Mouse (Mus musculus): Measurements from ENCODE around the gene Gpr6.

The Gpr6 gene

DNA sequence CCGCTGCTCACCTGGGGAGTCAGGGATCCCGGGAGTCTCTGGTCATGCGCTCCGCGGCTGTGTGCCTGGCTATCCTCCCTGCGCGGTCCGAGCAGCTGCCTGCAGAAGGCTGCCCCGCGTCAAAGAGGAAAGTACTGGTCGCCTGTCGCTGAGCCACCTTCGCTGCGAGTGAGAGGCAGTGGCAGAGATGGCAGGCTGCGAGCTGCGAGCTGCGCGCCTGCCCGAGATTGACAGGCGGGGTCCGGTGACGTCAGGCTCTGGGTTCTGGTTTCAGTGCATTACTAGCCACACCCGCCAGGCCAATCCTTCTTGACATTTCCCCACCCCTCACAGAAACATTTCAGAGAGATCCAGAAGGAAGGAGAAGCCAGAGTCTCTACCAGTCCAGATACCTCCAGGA lies at the start of gene Gpr6:
Gene Gpr6 (minus strand): TSS at position 170 of the 400 bp plus-strand sequence.
- DNase-seq, result peak; percentile 9

DNA sequence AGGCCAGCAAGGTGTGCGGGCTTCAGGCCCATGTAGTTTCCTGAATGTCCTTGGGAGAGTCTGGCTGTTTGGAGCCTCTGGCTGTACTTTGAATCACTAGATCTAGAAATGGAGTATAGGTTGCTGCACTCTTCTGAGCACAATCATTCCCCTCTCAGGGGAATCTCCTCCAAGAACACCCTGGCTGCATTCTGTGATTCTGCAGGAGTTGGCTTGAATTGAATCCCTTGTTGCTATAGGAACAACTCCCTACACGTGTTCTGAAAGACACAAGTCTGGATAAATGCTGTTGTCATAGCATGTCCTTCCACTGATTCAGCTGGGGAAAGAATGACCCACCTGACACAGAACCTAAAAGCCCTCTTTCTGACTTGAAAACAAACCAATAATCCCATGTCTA lies 28.0 kb upstream of the Gpr6 start:
- DNase-seq, result no peak

DNA sequence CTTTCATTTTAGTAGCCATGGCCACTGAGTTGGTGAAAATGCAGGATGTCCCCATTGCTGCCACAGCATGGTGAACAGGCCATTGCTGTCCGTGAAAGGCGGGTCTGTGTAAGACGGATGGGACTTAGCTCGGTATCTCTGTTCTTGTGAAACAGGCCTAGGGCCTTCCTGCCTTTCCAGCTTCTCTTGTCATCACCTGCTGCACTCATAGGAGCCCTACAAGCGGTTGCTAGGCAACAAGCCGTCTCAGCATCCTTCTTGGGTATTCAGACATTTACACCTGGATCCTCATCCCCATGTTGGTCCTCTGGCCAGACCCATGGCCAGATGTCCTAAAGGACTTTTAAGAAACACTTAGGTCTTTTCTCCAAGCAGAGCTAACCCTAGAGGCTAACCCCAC lies 26.1 kb upstream of the Gpr6 start:
- no peak for DNase-seq

DNA sequence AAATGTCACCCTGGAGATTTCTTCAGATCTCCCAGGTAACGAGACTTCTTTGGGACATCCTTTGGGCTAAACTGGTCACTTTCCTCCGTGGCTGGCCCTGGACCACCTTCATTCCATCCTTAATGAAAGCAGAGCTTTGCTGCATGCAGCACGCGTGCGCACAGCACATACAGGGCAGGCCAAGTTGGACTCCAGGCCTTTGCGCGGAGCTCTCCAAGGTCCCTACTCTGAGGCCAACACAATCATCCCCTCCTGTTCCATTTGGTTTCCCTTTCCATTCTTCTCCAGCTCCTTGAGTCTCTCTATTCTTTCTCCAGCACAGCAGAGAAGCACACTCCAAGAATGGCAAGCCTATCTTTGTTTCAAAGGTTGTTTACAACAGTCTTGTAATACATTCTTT lies 16.8 kb upstream of the Gpr6 start:
- DNase-seq, result no peak

DNA sequence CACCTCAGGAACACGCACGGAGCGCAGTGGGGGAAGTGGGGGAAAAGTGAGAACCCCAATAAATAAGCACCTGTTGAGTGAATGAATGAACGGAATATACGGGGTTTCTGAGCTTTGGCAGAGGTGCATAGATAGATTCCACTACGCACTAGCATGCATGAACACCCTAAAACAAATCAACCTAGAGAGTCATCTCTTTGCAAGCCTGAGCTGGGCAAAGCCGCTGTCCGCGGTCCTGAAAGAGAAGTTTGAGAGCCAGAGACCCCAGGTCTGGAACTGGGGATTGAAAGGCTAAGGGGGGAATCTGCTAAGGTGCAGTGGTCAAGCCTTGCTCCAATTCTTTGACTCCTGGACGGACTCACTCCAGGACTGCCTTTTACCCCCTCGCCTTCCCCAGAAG lies 389 bp downstream of the Gpr6 start:
- DNase-seq, result peak; percentile 71

DNA sequence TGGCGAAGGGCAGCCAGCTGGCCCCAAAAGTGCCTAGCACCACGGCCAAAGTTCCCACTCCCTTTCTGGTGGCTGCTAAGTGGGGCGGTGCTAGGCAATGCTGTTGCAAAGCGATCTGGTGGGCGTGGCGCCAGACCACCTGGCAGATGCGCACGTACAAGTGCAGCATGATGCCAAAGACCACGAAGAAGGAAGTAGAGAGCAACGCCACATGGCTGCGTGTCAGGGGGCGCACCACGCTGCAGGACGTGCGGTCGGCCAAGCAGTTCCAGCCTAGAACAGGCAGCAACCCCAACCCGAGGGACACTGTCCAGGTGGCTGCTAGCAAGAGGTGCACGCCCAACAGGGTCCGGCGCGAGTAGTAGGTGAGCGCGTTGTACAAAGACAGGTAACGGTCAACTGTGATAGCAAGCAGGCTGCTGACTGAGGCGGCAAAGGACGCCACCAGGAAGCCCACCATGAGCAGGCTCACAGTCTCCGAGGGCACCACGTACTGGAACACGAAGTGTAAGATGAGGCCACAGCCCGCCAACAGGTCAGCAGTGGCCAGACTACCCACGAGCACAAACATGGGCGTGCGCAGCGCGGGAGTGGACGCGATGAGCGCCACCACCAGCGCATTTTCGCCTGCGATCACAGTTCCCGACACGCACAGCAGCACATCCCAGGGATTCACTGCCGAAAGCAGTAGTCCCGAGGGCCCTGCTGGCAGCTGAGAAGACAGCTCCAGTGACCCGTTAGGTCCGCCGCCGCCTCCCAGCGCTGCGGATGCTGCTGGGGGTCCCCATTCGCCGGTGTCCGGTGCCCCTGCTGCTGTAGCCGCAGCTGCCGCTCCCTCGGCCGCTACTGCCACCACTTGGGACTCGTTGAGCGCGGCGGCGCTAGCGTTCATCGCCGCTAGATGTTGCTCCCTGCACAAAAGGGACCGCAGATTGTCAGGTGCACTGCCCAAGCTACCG lies 1.1 kb downstream of the Gpr6 start:
- DNase-seq, result peak; percentile 8

DNA sequence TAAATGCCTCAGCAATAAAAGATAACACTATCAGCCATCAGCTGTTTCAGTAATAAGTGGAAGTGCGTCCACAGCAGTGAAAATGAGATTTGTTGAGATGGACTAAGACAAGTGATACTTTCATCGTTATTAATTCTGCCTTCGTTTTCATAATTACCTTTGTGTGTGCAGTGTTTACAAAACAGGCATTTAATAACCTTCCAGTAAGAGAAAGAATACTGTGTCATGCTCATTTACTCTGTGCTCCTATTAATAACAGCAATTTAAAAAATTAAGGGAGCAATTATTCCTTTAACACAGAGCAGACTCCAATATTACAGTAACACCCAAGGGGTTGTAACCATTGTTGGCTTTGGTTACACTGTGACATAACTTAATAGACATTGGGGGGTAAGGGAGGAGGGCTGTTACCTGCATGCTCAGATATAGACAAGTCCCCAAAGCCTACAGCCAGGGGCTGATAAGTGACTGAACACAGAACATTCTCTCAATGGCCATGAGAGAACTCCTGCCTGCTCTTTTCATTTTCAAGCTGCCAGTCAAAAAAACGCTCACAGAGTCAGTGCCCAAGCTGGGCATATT lies 11.7 kb downstream of the Gpr6 start:
- no peak for DNase-seq

DNA sequence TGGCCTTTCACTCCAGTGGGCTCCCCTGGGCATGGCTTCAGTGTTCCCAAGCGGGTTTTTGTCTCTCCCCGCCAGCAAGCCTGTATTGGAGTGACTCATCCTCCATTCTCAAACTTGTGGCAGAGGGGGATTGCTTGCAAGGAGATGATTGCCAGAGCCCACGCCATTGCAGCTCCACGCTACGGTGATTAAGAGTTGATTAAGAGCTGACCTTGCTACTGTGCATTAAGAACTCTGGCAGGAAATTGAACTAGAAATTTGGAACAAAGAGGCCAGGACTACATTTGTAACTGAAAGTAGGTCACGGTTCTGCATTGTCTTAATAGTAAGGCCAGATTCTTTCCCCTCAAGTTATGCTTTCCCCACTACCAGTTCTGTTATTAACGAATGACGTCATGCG lies 16.5 kb downstream of the Gpr6 start:
- DNase-seq, result no peak

DNA sequence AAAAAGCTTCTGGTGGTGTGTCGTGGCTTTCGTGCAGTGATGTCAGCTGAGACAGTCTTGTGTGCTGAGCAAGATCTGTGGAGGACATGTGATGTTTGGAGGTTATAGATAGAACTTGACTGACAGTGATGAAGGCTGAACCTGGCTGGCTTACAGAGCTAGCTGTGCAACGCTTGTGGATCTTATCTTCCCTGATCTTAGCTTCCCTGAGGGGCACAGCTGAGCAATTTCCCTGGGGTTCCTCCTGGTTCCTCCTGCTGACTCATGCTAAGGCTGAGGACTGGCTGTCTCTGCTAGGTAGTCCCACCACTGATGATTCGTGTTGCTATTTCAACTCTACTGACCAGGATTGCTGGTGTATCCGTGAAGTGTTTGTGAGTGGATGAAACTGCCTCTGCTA lies 18.1 kb downstream of the Gpr6 start:
- DNase-seq, result no peak

DNA sequence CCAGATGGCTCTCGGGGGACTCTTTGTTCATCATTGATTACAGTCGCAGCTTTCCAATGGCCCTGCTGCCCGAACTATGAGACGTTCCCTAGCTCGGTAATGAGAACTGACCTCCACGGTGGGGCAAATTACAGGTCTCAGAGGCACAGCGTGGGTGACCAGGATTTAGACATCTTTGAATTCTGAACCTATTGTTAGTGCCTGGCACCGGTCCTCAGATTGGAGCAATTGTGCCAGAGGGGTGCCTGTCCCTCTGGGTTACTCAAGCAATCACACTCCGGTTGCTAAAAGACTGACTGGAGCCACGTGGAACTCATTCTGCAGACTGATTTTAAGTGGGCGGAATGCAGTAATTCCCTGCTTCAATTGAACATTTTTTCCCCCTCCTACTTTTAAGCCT lies 29.8 kb downstream of the Gpr6 start:
- no peak for DNase-seq

DNA sequence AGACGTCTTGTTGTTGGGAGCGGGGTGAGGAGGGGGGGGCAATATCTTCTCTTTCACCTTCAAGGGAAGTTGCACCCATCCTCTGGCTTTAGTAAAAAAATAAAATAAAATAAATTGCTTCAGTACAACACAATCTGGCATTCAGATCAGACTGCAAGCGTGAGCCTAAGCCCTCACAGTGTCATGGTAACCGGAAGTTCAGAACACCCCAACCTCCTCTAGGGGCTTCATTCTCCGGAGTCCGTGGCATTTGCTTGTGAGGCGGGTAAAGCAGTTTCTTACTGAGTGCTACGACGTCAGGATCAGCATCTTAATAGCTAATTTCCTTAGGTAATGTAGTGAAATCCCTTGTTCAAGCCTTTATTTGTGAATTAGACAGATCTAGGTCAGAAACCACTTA lies 30.6 kb downstream of the Gpr6 start:
- no peak for DNase-seq

DNA sequence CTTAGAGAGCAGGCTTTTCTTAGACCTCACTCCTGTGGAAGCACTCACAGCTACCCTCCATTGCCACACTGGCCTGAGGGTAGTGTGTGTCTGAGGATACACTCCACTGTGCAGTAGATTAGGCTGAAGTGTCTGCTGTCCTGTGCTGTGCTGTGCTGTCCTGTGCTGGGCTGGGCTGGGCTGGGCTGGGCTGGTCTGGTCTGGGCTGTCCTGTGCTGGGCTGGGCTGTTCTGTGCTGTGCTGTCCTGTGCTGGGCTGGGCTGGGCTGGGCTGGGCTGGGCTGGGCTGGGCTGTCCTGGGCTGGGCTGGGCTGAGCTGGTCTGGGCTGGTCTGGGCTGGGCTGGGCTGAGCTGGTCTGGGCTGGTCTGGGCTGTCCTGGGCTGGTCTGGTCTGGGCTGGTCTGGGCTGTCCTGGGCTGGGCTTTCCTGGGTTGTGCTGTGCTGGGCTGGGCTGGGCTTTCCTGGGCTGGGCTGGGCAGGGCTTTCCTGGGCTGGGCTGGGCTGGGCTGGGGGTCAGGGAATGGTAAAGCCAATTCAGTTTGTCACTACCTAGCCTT lies 31.5 kb downstream of the Gpr6 start:
- DNase-seq, result no peak

DNA sequence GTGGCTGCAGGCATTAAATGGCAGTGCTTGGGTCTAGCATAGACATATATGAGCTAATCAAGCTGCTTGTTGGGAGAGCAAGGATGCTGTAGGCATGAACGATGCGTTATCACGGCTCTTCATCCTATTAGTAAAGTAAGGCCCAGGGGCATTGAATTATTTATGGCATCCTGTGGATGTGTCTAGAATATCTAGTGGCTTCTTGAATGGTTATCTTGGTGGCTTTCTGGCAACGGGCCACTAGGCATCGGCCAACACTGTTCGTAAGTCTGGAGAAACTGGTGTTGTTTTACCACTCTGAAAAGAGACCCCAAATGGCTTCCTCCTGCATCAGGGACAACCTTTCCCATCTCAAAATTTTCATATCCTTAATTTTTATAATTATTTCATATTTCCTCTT lies 33.6 kb downstream of the Gpr6 start:
- no peak for DNase-seq

DNA sequence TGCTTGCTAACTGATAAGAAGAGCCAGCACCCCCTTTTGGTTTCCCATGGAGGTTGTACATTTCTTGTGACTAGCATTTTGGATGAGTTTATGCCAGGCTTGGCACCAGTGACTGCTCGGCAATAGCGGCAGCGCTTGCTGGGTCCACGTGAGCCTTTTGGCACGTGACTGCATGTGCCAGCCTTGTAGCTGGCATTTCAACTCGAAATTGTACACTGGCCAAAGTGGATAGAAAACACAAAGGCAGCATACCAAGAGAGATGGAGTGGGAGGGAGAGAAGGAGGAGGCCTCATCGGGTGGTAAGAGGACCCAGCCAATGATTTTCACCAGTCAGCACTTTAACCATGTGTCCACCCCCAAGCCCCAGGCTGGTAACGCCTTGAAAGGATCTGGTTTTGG lies 34.4 kb downstream of the Gpr6 start:
- DNase-seq, result no peak

DNA sequence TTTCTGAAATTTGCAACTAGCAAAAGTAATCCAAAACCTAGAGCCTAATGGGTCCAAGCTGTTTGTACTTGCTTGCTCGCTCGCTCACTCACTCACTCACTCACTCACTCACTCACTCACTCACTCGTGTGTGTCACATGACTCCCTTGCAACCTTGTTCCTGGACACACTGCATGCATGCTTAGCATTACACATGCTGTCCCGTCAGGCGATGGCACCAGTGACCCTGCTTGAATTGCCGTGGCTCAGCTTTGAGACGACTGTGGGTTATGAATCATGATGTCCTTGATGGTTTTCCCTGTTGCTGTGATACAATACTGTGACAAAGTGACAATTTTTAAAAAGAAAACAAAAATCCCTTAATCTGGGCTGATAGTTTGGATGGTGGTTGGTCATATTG lies 39.3 kb downstream of the Gpr6 start:
- no peak for DNase-seq

DNA sequence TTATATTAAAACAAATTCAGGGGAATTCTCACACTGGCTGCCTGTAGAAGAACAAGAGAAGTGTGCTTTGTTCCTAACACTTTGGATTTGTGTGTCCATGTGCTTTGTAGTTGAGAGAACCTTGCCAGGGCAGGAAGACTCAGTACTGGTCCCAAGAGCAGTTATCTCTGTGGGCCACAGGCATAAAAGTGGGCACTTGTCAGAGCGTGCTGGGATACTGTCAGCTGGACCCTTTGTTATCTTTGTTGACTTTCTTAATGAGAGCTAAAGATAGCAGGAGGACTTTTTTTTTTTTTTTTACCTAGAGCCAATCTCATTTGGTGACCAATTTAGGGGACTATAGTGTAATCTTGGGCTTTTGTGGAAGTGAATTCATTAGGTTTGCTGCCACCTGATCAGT lies 47.2 kb downstream of the Gpr6 start:
- no peak for DNase-seq

DNA sequence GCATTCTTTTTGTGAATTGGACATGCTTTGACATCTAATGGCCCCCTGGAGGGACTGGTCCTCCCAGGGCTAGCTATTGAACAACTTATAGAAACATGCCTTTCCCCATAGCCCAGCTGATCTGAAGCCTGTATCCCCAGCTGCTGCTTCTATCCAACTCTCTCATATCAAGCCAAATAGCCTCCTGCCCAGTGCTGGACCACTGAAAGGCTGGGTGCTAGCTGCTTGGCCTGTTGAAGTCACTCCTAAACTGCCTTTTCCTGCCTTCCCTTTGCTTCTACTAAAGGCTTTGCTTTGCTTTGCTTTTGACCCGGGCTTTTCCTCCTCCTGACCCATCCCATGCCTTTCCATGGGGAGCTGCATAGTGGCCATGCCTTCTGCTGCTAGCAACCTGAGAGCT lies 47.7 kb downstream of the Gpr6 start:
- DNase-seq, result no peak

DNA sequence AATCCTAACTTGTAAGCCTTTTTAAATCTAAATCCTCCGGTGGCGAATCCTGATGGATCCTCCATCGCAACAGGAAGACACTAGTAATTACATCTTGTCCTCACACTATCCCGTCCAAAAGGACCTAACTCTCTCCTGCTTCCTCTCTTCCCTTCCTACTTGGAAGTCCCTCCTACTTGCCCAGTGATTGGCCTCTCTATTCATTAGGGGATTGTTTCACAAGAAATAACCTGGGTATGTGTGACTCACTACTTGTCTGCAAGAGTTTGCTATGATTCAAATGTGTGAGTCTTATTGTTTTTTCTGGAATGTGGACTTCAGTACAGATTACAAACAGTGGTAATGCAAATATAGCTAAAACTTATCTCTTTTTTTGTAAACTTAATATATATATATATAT lies 49.9 kb downstream of the Gpr6 start:
- no peak for DNase-seq

Data from thymus, postnatal 4 days (tissue).